Mouse (Mus musculus): ENCODE measurements around the gene Gtse1.

GRCm38 (mm10) chr15:85908660-85909491 lies 49.3 kb downstream of the Gtse1 start:
- TF ChIP-seq POLR2A (IDR thresholded peaks at IDR 0.05; ENCODE audit: borderline replicate concordance, low read depth, low read length): no peak
- TF ChIP-seq CTCF (IDR thresholded peaks at IDR 0.05; ENCODE audit: low read depth, low read length): no peak
